Mouse (Mus musculus) common myeloid progenitor, adult 5-6 weeks (primary cell): Measurements from ENCODE around the gene Olfr267. TPM values are rescaled to one million over a fixed set of nuclear protein-coding genes. Genes with fewer than 3 reads are reported as not detected.

Experiments
- ATAC-seq: replicated peaks from 2 replicates; pipeline ENCODE4 v1.8.0; 2016; ENCODE audit warnings: low read depth, mild to moderate bottlenecking, moderate TSS enrichment, inconsistent platforms; ENCODE audit not compliant: poor library complexity, severe bottlenecking
- total RNA-seq: library from RNA; stranded (forward); fragments of 200-1000, 187-1606 nt; gene quantifications from 2 replicates; pipeline ENCODE4 v1.2.3, GENCODE M21; 2017

The Olfr267 gene
- total RNA-seq = not detected in 2 replicates

DNA sequence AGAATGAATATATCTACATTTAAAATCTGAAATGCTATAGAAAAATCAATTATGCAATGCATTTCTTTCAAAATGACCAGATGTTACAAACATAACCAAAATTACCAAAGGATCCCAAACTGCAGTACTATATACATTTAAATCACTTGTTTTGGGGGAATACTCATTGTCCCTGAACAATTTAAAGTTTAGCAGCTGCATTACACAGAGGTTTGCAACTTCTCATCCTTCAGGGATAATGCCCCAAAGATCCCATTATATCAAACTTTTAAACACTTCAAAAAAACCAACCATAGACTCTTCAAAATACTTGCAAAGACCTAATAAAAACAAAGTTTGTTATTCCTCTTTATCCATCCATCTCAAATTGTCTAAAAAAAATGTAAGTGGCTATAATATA lies at the start of gene Olfr267:
Olfr267 (minus strand) TSS at position 101 of the 400 bp plus-strand sequence.
- ATAC-seq = no peak

DNA sequence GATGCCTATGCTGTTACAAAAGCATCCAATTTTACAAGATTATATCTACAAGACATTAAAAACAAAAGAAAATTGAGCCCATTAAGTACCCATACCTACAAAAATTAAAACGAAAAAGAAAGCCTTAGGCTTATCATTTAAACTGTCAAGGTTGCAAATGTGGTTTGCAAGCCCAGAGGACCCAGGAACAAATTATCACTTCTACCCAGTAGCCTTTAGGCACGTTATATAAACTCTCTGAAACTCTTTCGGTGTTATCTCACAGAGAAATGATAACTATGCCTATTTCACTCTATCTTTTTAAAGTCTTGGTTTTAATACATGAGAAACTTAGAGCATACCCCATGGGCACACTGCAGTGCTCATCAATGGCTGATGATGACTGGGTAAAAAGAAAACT lies 45.4 kb upstream of the Olfr267 start:
- ATAC-seq = no peak

DNA sequence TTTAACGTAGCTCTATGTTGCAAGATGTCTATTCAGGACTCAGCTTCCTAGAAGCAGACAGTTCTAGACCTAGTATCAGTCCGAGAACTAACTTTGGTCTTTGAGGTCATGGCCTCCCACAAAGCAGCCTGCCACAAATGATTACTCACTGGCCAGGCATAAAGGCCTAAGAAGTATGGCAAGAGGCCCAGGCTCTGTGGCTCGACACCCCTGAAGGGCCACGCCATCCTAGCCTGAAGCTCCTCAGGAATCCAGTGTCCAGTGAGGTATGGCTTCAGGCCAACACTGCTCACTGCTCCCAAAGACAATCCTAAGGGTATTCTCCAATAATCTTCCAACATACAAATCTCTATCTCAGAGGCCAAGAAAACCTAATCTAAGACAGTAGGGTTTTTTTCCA lies 38.4 kb upstream of the Olfr267 start:
- ATAC-seq = no peak

DNA sequence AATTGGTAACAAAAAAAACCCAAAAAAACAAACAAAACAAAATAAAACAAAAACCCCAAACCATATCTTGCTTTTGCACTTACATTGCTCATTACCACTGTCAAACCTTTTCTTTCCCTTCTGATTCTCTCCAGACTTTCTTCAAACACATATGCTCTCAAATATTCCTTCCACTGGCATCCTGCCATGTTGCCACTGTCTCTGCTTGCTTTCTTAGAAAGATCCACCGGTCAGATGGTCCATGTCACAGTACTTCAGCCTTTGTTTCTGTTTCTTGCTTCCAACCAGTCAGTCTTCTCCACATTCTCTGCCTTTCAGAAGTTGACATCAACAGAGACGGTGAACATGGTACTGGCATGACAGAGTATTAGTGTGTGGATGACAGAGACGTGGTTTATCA lies 857 bp downstream of the Olfr267 start:
- no peak for ATAC-seq

DNA sequence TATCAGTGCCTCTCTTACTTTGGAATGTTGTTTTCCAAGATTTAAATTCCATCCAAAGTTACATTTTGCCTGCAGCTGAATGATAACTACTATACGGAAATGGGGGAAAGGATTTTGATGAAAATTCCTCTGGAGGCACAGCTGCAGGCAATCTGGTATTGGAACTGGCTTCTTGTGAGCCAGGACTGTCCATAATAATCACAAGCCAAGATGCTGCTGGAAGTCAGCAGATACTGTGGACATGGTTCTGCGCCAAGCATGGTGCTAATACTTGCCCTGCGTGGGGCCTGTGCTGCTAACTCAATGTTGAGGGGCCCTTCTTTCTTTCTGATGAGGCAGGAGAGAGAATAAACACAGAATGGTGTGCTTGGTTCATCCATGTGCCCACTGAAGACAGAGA lies 24.1 kb downstream of the Olfr267 start:
- no peak for ATAC-seq

DNA sequence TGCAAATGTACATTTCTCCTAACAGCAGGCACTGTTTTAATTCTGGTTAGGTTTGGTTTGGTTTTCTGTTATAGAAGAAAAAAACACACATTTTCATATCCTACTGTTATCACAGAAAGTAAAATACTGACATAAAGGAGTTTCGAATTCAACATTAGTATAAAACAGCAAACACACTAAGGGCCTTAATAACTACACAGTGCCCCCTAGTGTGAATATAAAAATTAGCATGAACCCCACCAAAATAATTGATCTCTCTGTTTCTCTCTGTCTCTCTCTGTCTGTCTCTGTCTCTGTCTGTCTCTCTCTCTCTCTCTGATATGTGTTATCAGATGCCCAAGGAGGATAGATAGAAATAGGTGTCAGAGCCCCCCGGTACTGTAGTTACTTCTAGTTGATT lies 38.0 kb downstream of the Olfr267 start:
- ATAC-seq = peak; percentile 71; the same call in 1 of the 2 replicates

- no peak for ATAC-seq
Measured at GRCm38 (mm10) chr4:58749101-58749500, 38.4 kb downstream of the Olfr267 start.

DNA sequence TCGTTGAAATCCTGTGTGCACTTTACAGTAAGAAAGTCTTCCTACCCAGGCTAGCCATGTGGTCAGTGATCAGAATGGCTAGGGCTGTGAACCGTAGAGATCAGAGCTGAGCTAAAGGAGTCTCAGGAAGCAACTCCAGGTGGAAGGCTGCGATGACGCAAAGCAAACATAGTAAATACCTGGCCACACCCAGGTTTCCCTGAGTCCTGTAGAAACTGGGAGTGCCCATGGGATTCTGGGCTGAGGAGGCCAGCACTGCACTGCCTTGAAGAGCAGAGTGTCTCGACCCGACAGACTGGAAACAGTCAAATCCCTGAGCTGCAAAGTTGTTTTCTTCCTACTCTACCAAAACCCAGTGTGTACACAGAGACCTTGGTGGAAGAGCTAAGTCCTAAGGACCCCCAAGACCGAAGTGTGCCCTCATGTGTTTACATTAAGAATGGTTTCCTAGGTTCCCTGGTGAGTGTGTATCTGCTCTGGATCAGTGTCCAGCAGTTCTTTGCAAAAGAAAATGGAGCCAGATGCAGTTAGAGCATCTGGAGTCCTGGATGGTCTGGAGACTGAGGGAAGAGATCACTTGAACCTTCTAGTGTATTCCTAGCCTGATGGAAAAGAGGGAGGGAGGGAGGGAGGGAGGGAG lies 41.8 kb downstream of the Olfr267 start:
- no peak for ATAC-seq

- ATAC-seq = no peak
Measured at GRCm38 (mm10) chr4:58736867-58737633, 50.5 kb downstream of the Olfr267 start.

Other genes with a start within 250 kb of the Olfr267 start
- gene Lpar1, start 233.8 kb downstream of the Olfr267 start, total RNA-seq = 0.50 and 10.9 TPM in 2 replicates
- 101 and 104 TPM in 2 replicates for gene Ecpas, start 125.0 kb upstream of the Olfr267 start, total RNA-seq
- gene Zkscan16, start 155.9 kb upstream of the Olfr267 start, total RNA-seq = not detected in 2 replicates
- gene Ptgr1, start 199.4 kb upstream of the Olfr267 start, total RNA-seq = 9.4 and 11.6 TPM in 2 replicates
- 12.0 and 17.1 TPM in 2 replicates for gene Dnajc25, start 207.3 kb upstream of the Olfr267 start, total RNA-seq
- gene Gm20503, start 215.5 kb upstream of the Olfr267 start, total RNA-seq = not detected in 2 replicates
- gene Gng10, start 247.4 kb upstream of the Olfr267 start, total RNA-seq = 89.5 and 114 TPM in 2 replicates